Mouse (Mus musculus) testis, postnatal 14 days (tissue): ENCODE data around the gene Hivep3.
A peak's percentile ranks its signal among the peaks of the same experiment; 100 is the strongest.

Experiments
- DNase-seq: peaks from one replicate; pipeline ENCODE4 v3.0.0; 2021; ENCODE audit warnings: low spot score

The Hivep3 gene

GRCm38 (mm10) chr4:119816620-119817356 is 83.2 kb downstream of the Hivep3 start:
- DNase-seq = peak; percentile 45

- DNase-seq = no peak
Observed at GRCm38 (mm10) chr4:119825956-119826355, 92.4 kb downstream of the Hivep3 start.

- DNase-seq = no peak
Observed at GRCm38 (mm10) chr4:119828386-119828785, 94.8 kb downstream of the Hivep3 start.

GRCm38 (mm10) chr4:119828996-119829395 is 95.4 kb downstream of the Hivep3 start:
- DNase-seq = no peak

- DNase-seq = no peak
Observed at GRCm38 (mm10) chr4:119833333-119833732, 99.7 kb downstream of the Hivep3 start.

- DNase-seq = no peak
Observed at GRCm38 (mm10) chr4:119833884-119834283, 100.3 kb downstream of the Hivep3 start.

- no peak for DNase-seq
Observed at GRCm38 (mm10) chr4:119836181-119836580, 102.6 kb downstream of the Hivep3 start.

- DNase-seq = no peak
Observed at GRCm38 (mm10) chr4:119837505-119838065, 104.0 kb downstream of the Hivep3 start.

GRCm38 (mm10) chr4:119838308-119838707 is 104.7 kb downstream of the Hivep3 start:
- DNase-seq = no peak

- no peak for DNase-seq
Observed at GRCm38 (mm10) chr4:119843294-119843693, 109.7 kb downstream of the Hivep3 start.

GRCm38 (mm10) chr4:119844267-119844666 is 110.7 kb downstream of the Hivep3 start:
- no peak for DNase-seq

- DNase-seq = no peak
Observed at GRCm38 (mm10) chr4:119845596-119846161, 112.1 kb downstream of the Hivep3 start.

- no peak for DNase-seq
Observed at GRCm38 (mm10) chr4:119852483-119852882, 118.9 kb downstream of the Hivep3 start.

- no peak for DNase-seq
Observed at GRCm38 (mm10) chr4:119854307-119855144, 120.9 kb downstream of the Hivep3 start.

GRCm38 (mm10) chr4:119859454-119859853 is 125.9 kb downstream of the Hivep3 start:
- DNase-seq = no peak

GRCm38 (mm10) chr4:119861001-119861400 is 127.4 kb downstream of the Hivep3 start:
- DNase-seq = no peak

GRCm38 (mm10) chr4:119865827-119866455 is 132.4 kb downstream of the Hivep3 start:
- peak; percentile 15 for DNase-seq

GRCm38 (mm10) chr4:119867132-119867531 is 133.5 kb downstream of the Hivep3 start:
- DNase-seq = no peak

GRCm38 (mm10) chr4:119870411-119870810 is 136.8 kb downstream of the Hivep3 start:
- DNase-seq = no peak

- no peak for DNase-seq
Observed at GRCm38 (mm10) chr4:119871441-119871840, 137.9 kb downstream of the Hivep3 start.

GRCm38 (mm10) chr4:119871861-119872582 is 138.4 kb downstream of the Hivep3 start:
- DNase-seq = no peak
